Mouse (Mus musculus) gastrocnemius, adult 18-20 months (tissue): Measurements from ENCODE around the gene Hist1h2bg. TPM values are rescaled to one million over a fixed set of nuclear protein-coding genes. Genes with fewer than 3 reads are reported as not detected.
A peak's percentile ranks its signal among the peaks of the same experiment; 100 is the strongest.
"Not testable (repeated sequence)": the region's sequence is repeated elsewhere in the genome, so short reads cannot be mapped to it uniquely, and the experiment has no call there.

Experiments used
- DNase-seq: peaks from one replicate; pipeline ENCODE4 v3.0.0; 2021; ENCODE audit warnings: low spot score
- total RNA-seq, 2 experiments: library from RNA; stranded (reverse); gene quantifications; 2 replicates each; pipeline ENCODE4 v1.2.3; 2021

The Hist1h2bg gene
- total RNA-seq, 2 experiments from 2014 or later, result 2.2 to 3.7 TPM

- DNase-seq, result no peak
Observed at GRCm38 (mm10) chr13:23538249-23538648, 32.9 kb upstream of the Hist1h2bg start.

- not testable (repeated sequence) for DNase-seq
Observed at GRCm38 (mm10) chr13:23539821-23540220, 31.4 kb upstream of the Hist1h2bg start.

- no peak for DNase-seq
Observed at GRCm38 (mm10) chr13:23541497-23541896, 29.7 kb upstream of the Hist1h2bg start.

- not testable (repeated sequence) for DNase-seq
Observed at GRCm38 (mm10) chr13:23542225-23542980, 28.8 kb upstream of the Hist1h2bg start.

- DNase-seq, result peak; percentile 75
Observed at GRCm38 (mm10) chr13:23542999-23543607, 28.1 kb upstream of the Hist1h2bg start, which contains the start of gene Hist1h2bh. TSS of gene Hist1h2bh (minus strand) at chr13:23543392.

GRCm38 (mm10) chr13:23543965-23544786 lies 27.0 kb upstream of the Hist1h2bg start, which contains the start of gene Hist1h3f:
TSS of gene Hist1h3f (plus strand) at chr13:23544052.
- peak; percentile 80 for DNase-seq

GRCm38 (mm10) chr13:23544787-23545120 lies 26.4 kb upstream of the Hist1h2bg start:
- DNase-seq, result not testable (repeated sequence)

- DNase-seq, result no peak
Observed at GRCm38 (mm10) chr13:23546694-23547093, 24.5 kb upstream of the Hist1h2bg start.

GRCm38 (mm10) chr13:23550761-23551145 lies 20.4 kb upstream of the Hist1h2bg start:
- DNase-seq, result no peak

- DNase-seq, result peak; percentile 78
Observed at GRCm38 (mm10) chr13:23551146-23551834, 19.9 kb upstream of the Hist1h2bg start, which contains the start of gene Hist1h4f. TSS of gene Hist1h4f (minus strand) at chr13:23551648.

- DNase-seq, result no peak
Observed at GRCm38 (mm10) chr13:23551931-23552914, 19.0 kb upstream of the Hist1h2bg start.

- DNase-seq, result no peak
Observed at GRCm38 (mm10) chr13:23552962-23553361, 18.2 kb upstream of the Hist1h2bg start, which contains the start of gene Hist1h1d. TSS of gene Hist1h1d (plus strand) at chr13:23553262.

- no peak for DNase-seq
Observed at GRCm38 (mm10) chr13:23554393-23554792, 16.8 kb upstream of the Hist1h2bg start.

GRCm38 (mm10) chr13:23554925-23555838 lies 16.0 kb upstream of the Hist1h2bg start:
- peak; percentile 50 for DNase-seq

GRCm38 (mm10) chr13:23555839-23556416 lies 15.3 kb upstream of the Hist1h2bg start:
- DNase-seq, result peak; percentile 62

- DNase-seq, result no peak
Observed at GRCm38 (mm10) chr13:23556906-23557305, 14.3 kb upstream of the Hist1h2bg start.

GRCm38 (mm10) chr13:23560699-23561098 lies 10.5 kb upstream of the Hist1h2bg start:
- not testable (repeated sequence) for DNase-seq

GRCm38 (mm10) chr13:23561531-23561882 lies 9.7 kb upstream of the Hist1h2bg start:
- not testable (repeated sequence) for DNase-seq
